Mouse (Mus musculus) heart, postnatal 0 days (tissue): ENCODE results near the gene Chn2.

Experiments used
- CTCF ChIP-seq: IDR thresholded peaks from 2 replicates; pipeline ENCODE4 v1.5.1; 2016; ENCODE audit warnings: antibody characterized with exemption, control low read depth, low read depth
- EP300 ChIP-seq: IDR thresholded peaks from 2 replicates; pipeline ENCODE4 v1.6.1; 2016; ENCODE audit warnings: antibody characterized with exemption, low read depth

GRCm38 (mm10) chr6:54162321-54162720 is 123.0 kb downstream of the Chn2 start:
- TF ChIP-seq EP300 = no peak
- no peak for TF ChIP-seq CTCF
